Mouse (Mus musculus) ES-Bruce4 (cell line): Measurements from ENCODE around the gene Frmd4a.

Experiments used
- CTCF ChIP-seq: IDR thresholded peaks from one replicate; pipeline ENCODE4 v1.8.1; 2011; ENCODE audit warnings: low read depth, low read length
- EP300 ChIP-seq: IDR thresholded peaks from 2 replicates; pipeline ENCODE4 v1.6.1; 2011; ENCODE audit warnings: low read depth, low read length; ENCODE audit not compliant: insufficient read depth
- POLR2A ChIP-seq: IDR thresholded peaks from one replicate; pipeline ENCODE4 v1.8.1; 2011; ENCODE audit warnings: low read length; ENCODE audit not compliant: insufficient read depth

DNA sequence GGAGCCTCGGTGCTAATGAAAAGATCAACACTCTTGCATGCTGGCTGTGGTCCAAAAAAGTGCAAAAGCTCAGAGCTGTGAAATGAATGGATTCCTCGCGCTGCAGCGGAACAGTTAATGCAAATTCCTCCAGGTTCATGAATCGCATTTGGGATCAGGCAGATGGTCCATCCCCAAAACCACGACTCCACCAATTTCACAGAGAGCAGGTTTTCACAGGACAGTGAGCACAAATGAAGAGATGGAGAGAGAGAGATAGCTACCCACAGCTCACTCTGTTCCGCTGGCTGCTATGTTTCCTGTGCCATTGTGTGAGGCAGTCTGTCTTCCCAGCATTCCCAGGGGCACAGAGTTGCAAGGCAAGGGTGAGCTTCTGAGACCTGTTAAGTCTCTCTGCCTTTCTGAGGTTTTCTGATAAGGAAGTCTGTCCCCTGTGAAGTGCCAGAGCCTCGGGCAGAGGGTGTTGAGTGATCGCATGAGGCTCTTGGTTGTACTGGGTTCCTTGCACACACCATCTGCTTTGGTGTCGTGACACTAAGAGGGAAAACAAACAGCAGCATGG is 215.3 kb downstream of the Frmd4a start:
- TF ChIP-seq CTCF (no peak), POLR2A (no peak), EP300 (no peak)
